In genomic region chr16:92457594-92457993, GRCm38 (mm10) we compare ENCODE assay signal across 7 mouse cellular contexts. TPM values are rescaled to one million over a fixed set of nuclear protein-coding genes. Genes with fewer than 3 reads are reported as not detected.
A peak's percentile ranks its signal among the peaks of the same experiment; 100 is the strongest.
DNase-seq lines count a peak whose midpoint lies in the region; ATAC-seq lines count a peak whose summit lies in the region.

No protein-coding gene starts in this region.

- DNase-seq in R1 (ENCODE audit: low read depth, low spot score) = peak; percentile 83
- DNase-seq in cerebellum, adult 11-12 months = peak; percentile 53
- peak; percentile 83 for DNase-seq in hindbrain, embryonic 14.5 days (ENCODE audit: low spot score)
- DNase-seq in layer of hippocampus, postnatal 14 days (ENCODE audit: low spot score in 2 of 2) = peak; percentile 58 to 73
- peak; percentile 62 to 82 for DNase-seq in lung, postnatal 4 days
- peak; percentile 69 for DNase-seq in right cerebral cortex, postnatal 4 days

- no peak overlapping the region for H3K27ac ChIP-seq in forebrain, embryonic 16.5 days (ENCODE audit: low read length)
- no peak overlapping the region for H3K27ac ChIP-seq in hindbrain, embryonic 14.5 days

- 23% methylated on average over 7 of the region's 7 CpGs for WGBS in forebrain, embryonic 16.5 days
- 19% methylated on average over 7 of the region's 7 CpGs for WGBS in hindbrain, embryonic 14.5 days

- H3K9me3 ChIP-seq in forebrain, embryonic 16.5 days (ENCODE audit: control insufficient read depth, low read length) = no peaks in the 10 kb centered on the region
- H3K9me3 ChIP-seq in hindbrain, embryonic 14.5 days (ENCODE audit: control insufficient read depth, low read length) = no peaks in the 10 kb centered on the region

- ATAC-seq in forebrain, embryonic 16.5 days = peak; percentile 52; the same call in 1 of the 2 replicates
- ATAC-seq in hindbrain, embryonic 14.5 days (ENCODE audit: low FRiP score) = peak; percentile 27; the same call in 1 of the 2 replicates

- H3K27me3 ChIP-seq in forebrain, embryonic 16.5 days (replicated peaks; ENCODE audit: control insufficient read depth, insufficient read depth, low read length) = no peaks in the 10 kb centered on the region
- no peaks in the 10 kb centered on the region for H3K27me3 ChIP-seq in hindbrain, embryonic 14.5 days (ENCODE audit: control insufficient read depth, insufficient read depth, low read length)

- no peak overlapping the region for H3K4me2 ChIP-seq in forebrain, embryonic 16.5 days (ENCODE audit: low read length)
- H3K4me2 ChIP-seq in hindbrain, embryonic 14.5 days (replicated peaks) = no peak overlapping the region

- no peaks in the 10 kb centered on the region for H3K4me1 ChIP-seq in forebrain, embryonic 16.5 days (replicated peaks; ENCODE audit: control insufficient read depth, insufficient read depth, low read length)
- peaks cover 4% of the 10 kb centered on the region; the same call in 1 of the 2 replicates for H3K4me1 ChIP-seq in hindbrain, embryonic 14.5 days (replicated peaks; ENCODE audit: control insufficient read depth, insufficient read depth, low read length)

- no peaks in the 10 kb centered on the region for H3K36me3 ChIP-seq in forebrain, embryonic 16.5 days (ENCODE audit: control insufficient read depth, insufficient read depth)
- peaks cover 4% of the 10 kb centered on the region; the same call in 1 of the 2 replicates for H3K36me3 ChIP-seq in hindbrain, embryonic 14.5 days (replicated peaks; ENCODE audit: control insufficient read depth, insufficient read depth)

- H3K9ac ChIP-seq in forebrain, embryonic 16.5 days (replicated peaks; ENCODE audit: low read depth, low read length) = no peak overlapping the region
- no peak overlapping the region for H3K9ac ChIP-seq in hindbrain, embryonic 14.5 days

- H3K4me3 ChIP-seq in forebrain, embryonic 16.5 days (replicated peaks; ENCODE audit: low read length) = no peak overlapping the region
- no peak overlapping the region for H3K4me3 ChIP-seq in hindbrain, embryonic 14.5 days (replicated peaks; ENCODE audit: low read length)

RNA-seq across cellular contexts. Expression of gene Rcan1, which starts 13.1 kb away (rescaled TPM):
- polyA plus RNA-seq in forebrain, embryonic 16.5 days (2015; fragmentation: Nextera tagmentation; extraction: Ambion mirVana) = 48.1 and 50.7 TPM in 2 replicates
- 76.8 and 92.3 TPM in 2 replicates for polyA plus RNA-seq in hindbrain, embryonic 14.5 days (2014; fragmentation: Nextera tagmentation; extraction: Ambion mirVana)
- 10 to 100 TPM; 39.5 to 40.3 TPM for total RNA-seq in layer of hippocampus, postnatal 14 days (2021)

RNA-seq across cellular contexts. Expression of gene Clic6, which starts 27.9 kb away (rescaled TPM):
- polyA plus RNA-seq in forebrain, embryonic 16.5 days (2015; fragmentation: Nextera tagmentation; extraction: Ambion mirVana) = 3.3 and 3.4 TPM in 2 replicates
- polyA plus RNA-seq in hindbrain, embryonic 14.5 days (2014; fragmentation: Nextera tagmentation; extraction: Ambion mirVana) = 6.5 and 9.3 TPM in 2 replicates
- 10 to 100 TPM in 1 of 2 experiments, 1 to 10 TPM in 1; 2.1 to 15.4 TPM for total RNA-seq in layer of hippocampus, postnatal 14 days (2021)
